ENCODE assay signal across 10 mouse cellular contexts in genomic region chr12:78947161-78947560, GRCm38 (mm10). TPM values are rescaled to one million over a fixed set of nuclear protein-coding genes. Genes with fewer than 3 reads are reported as not detected.
DNase-seq lines count a peak whose midpoint lies in the region; ATAC-seq and TF ChIP-seq lines count a peak whose summit lies in the region.
"Had no signal": no experiment of that assay in that cellular context is flagged by ENCODE, and none has a peak within 500 bp of the region (broad histone marks: within the 10 kb centered on the region; RNA-seq: fewer than 3 reads in every experiment).

No protein-coding gene starts in this region.

- H3K9me3 ChIP-seq in limb, embryonic 14.5 days (ENCODE audit: control insufficient read depth, low read length), result no peaks in the 10 kb centered on the region
- no peaks in the 10 kb centered on the region for H3K9me3 ChIP-seq in limb, embryonic 10.5 days (replicated peaks)
- H3K9me3 ChIP-seq: embryonic facial prominence, embryonic 15.5 days; liver, embryonic 15.5 days had no signal

- no peak overlapping the region for H3K4me2 ChIP-seq in limb, embryonic 14.5 days (replicated peaks; ENCODE audit: low read depth, low read length, severe bottlenecking)
- H3K4me2 ChIP-seq: embryonic facial prominence, embryonic 15.5 days; liver, embryonic 15.5 days had no signal

- DNase-seq in embryo, embryonic 11 days, result peak; percentile 22
- no peak for DNase-seq in embryo, embryonic 9.5 days (ENCODE audit: extremely low spot score)
- DNase-seq in limb, embryonic 14.5 days (ENCODE audit: low spot score), result peak; percentile 17
- no peak for DNase-seq in limb, embryonic 10.5 days (ENCODE audit: low spot score)
- peak; percentile 5 for DNase-seq in MEL-GATA-1-ER (ENCODE audit: extremely low read depth, low read depth)
- DNase-seq in retina, postnatal 1 day, result peak; percentile 31
- DNase-seq in layer of hippocampus, postnatal 14 days (ENCODE audit: low spot score in 2 of 2), result no peak

- H3K4me3 ChIP-seq in limb, embryonic 14.5 days (replicated peaks; ENCODE audit: low read length), result no peak overlapping the region
- H3K4me3 ChIP-seq in limb, embryonic 10.5 days, result no peak overlapping the region
- H3K4me3 ChIP-seq: embryonic facial prominence, embryonic 15.5 days; liver, embryonic 15.5 days had no signal

- ATAC-seq in limb, embryonic 14.5 days (ENCODE audit: low FRiP score, low read depth), result no peak
- ATAC-seq in erythroid progenitor cell, adult 5-6 weeks (replicated peaks; ENCODE audit: low FRiP score, poor library complexity, severe bottlenecking), result no peak

- no peak overlapping the region for H3K9ac ChIP-seq in limb, embryonic 14.5 days (ENCODE audit: low read depth, low read length, severe bottlenecking)
- H3K9ac ChIP-seq: embryonic facial prominence, embryonic 15.5 days; liver, embryonic 15.5 days had no signal

- H3K36me3 ChIP-seq in limb, embryonic 14.5 days (ENCODE audit: control insufficient read depth, insufficient read depth, low read length), result no peaks in the 10 kb centered on the region
- H3K36me3 ChIP-seq in limb, embryonic 10.5 days, result no peaks in the 10 kb centered on the region
- H3K36me3 ChIP-seq: embryonic facial prominence, embryonic 15.5 days; liver, embryonic 15.5 days had no signal

- no peak overlapping the region for H3K27ac ChIP-seq in limb, embryonic 14.5 days (replicated peaks; ENCODE audit: low read depth, low read length)
- H3K27ac ChIP-seq in limb, embryonic 10.5 days, result no peak overlapping the region
- H3K27ac ChIP-seq: embryonic facial prominence, embryonic 15.5 days; liver, embryonic 15.5 days had no signal

- H3K4me1 ChIP-seq in limb, embryonic 14.5 days (ENCODE audit: control insufficient read depth, insufficient read depth, low read length), result no peaks in the 10 kb centered on the region
- no peaks in the 10 kb centered on the region for H3K4me1 ChIP-seq in limb, embryonic 10.5 days
- H3K4me1 ChIP-seq: embryonic facial prominence, embryonic 15.5 days; liver, embryonic 15.5 days had no signal

- no peaks in the 10 kb centered on the region for H3K27me3 ChIP-seq in limb, embryonic 14.5 days (ENCODE audit: control insufficient read depth, insufficient read depth, low read length)
- no peaks in the 10 kb centered on the region for H3K27me3 ChIP-seq in limb, embryonic 10.5 days (ENCODE audit: low read depth, poor library complexity, severe bottlenecking)
- H3K27me3 ChIP-seq: embryonic facial prominence, embryonic 15.5 days had no signal

- no peak for TF ChIP-seq POLR2A in limb, embryonic 14.5 days (IDR thresholded peaks at IDR 0.05; ENCODE audit: borderline replicate concordance, extremely low read depth, insufficient read depth, insufficient read length)

- 79% methylated on average over 6 of the region's 6 CpGs for WGBS in limb, embryonic 14.5 days
- WGBS in limb, embryonic 10.5 days, result 87% methylated on average over 6 of the region's 6 CpGs

RNA-seq across cellular contexts. Expression of gene Plek2, which starts 40.4 kb away (rescaled TPM):
- 1.2 and 1.5 TPM in 2 replicates for polyA plus RNA-seq in limb, embryonic 14.5 days (2012; rRNA removed)
- polyA plus RNA-seq in limb, embryonic 14.5 days (2014; fragmentation: Nextera tagmentation; extraction: Ambion mirVana), result 4.5 and 5.8 TPM in 2 replicates
- polyA plus RNA-seq in limb, embryonic 10.5 days (2016; fragmentation: Nextera tagmentation; extraction: Ambion mirVana), result 2.7 and 3.2 TPM in 2 replicates
- total RNA-seq in layer of hippocampus, postnatal 14 days (2021), result under 1 TPM in 1 of 2 experiments, not detected in 1; 0.41 TPM
- 46.5 and 60.9 TPM in 2 replicates for total RNA-seq in erythroid progenitor cell, adult 5-6 weeks (2015; ENCODE audit: low replicate concordance)
- 28.4 and 37.2 TPM in 2 replicates for total RNA-seq in erythroid progenitor cell, adult 5-6 weeks (2017; ENCODE audit: low replicate concordance)

Comparison
In these comparisons a context has a peak if more than half of its experiments do, and no peak if none do; other contexts are left out.
1. DNase-seq: peak in embryo, embryonic 11 days (single experiment), limb, embryonic 14.5 days (single experiment), MEL-GATA-1-ER (single experiment) and retina, postnatal 1 day (single experiment); none in embryo, embryonic 9.5 days (single experiment), limb, embryonic 10.5 days (single experiment) and layer of hippocampus, postnatal 14 days (0 of 2).
2. RNA of gene Plek2, which starts 40.4 kb away (total RNA-seq): 28.4 to 60.9 TPM in erythroid progenitor cell, adult 5-6 weeks; 0.41 TPM in layer of hippocampus, postnatal 14 days; every median in the first group is over 10 times any median in the second.